Mouse (Mus musculus) forebrain, embryonic 10.5 days (tissue): Measurements from ENCODE around the gene H2afy. TPM values are rescaled to one million over a fixed set of nuclear protein-coding genes. Genes with fewer than 3 reads are reported as not detected.

ENCODE experiments used
- DNase-seq: peaks from one replicate; pipeline ENCODE4 v3.0.0-alpha.2; 2017; ENCODE audit warnings: low spot score; ENCODE audit errors: extremely low spot score
- H3K27ac ChIP-seq: fragments of 300-500 bp; sonication (generic); 2 replicates; pipeline ENCODE4 v1.5.1; 2016; ENCODE audit warnings: mild to moderate bottlenecking
- H3K27me3 ChIP-seq: fragments of 300-500 bp; sonication (generic); 2 replicates; pipeline ENCODE4 v1.6.1; 2016; ENCODE audit warnings: mild to moderate bottlenecking; ENCODE audit not compliant: poor library complexity, severe bottlenecking
- H3K36me3 ChIP-seq: fragments of 300-500 bp; sonication (generic); replicated peaks from 2 replicates; pipeline ENCODE4 v1.6.1; 2016; ENCODE audit warnings: mild to moderate bottlenecking, moderate library complexity
- H3K4me1 ChIP-seq: fragments of 300-500 bp; sonication (generic); 2 replicates; pipeline ENCODE4 v1.6.1; 2016
- H3K4me3 ChIP-seq: fragments of 300-500 bp; sonication (generic); 2 replicates; pipeline ENCODE4 v1.5.1; 2016; ENCODE audit warnings: mild to moderate bottlenecking, moderate library complexity
- H3K9me3 ChIP-seq: fragments of 300-500 bp; sonication (generic); 2 replicates; pipeline ENCODE4 v1.6.1; 2016; ENCODE audit warnings: mild to moderate bottlenecking, moderate library complexity
- WGBS: fragments of 180-500 bp; shearing (Covaris S2); methylation state at CpG from one replicate; pipeline ENCODE4 v1.1.7; 2016; 5-methylcytosine and 5-hydroxymethylcytosine counted together
- polyA plus RNA-seq: library from polyadenylated mRNA; unstranded; fragments of >200 nt; fragmentation: Nextera tagmentation; extraction: Ambion mirVana; gene quantifications from 2 replicates; pipeline ENCODE4 v1.2.1, GENCODE M21; 2016

H2afy gene
- polyA plus RNA-seq = 554 and 558 TPM in 2 replicates

DNA sequence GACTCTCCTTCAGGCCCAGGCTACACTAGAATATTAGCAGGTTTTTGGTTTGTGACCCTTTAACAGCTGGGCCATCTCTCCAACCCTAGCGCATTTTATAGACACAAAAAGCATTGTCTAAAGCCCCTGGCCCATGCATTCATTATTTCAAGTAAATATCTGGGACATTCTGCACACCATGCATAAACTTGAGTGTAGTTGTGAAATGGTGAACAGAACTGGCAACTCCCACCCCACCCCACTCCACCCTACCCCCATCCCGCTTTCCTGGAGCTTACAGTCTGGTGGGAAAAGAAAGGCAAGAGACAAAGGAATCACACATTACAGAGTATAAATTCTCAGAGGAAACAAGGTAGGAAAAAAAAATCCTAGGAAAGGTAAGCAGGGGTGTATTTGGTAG lies at the start of gene H2afy:
Gene H2afy, minus strand, starts transcription at position 162 of the 400 bp plus-strand sequence.
- Histone ChIP-seq H3K4me1 (peaks cover 39% of the 10 kb centered on the region), H3K9me3 (no peaks in the 10 kb centered on the region; the same call in 1 of the 2 replicates), H3K4me3 (peak within 1 kb of the TSS; percentile 100), H3K27me3 (no peaks in the 10 kb centered on the region), H3K36me3 (peaks cover 21% of the 10 kb centered on the region), H3K27ac (peak within 1 kb of the TSS; percentile 99)
- no peak for DNase-seq
- WGBS = 78% methylated on average over 2 of the region's 2 CpGs

DNA sequence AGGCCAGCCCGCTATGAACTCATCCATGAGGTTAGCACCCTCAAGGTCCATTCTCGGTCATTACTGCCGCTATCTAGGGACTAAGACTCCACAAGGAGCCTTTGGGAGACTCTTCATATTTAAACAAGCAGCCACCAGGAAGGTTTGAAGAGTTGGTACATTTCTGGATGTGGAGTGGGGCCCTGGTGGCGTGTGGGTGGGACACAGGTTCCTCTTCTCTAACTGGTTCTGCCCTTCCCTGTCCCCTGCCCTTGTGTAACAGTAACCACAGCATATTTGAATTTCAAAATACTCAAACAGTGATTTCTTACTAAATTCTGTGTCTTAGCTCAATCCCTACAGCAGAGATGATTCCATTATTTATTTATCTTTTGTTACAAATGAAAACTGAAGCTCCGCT lies 47.5 kb upstream of the H2afy start:
- no peak overlapping the region for H3K27ac ChIP-seq
- H3K4me3 ChIP-seq = no peak overlapping the region
- H3K27me3 ChIP-seq = no peaks in the 10 kb centered on the region; the same call in 1 of the 2 replicates
- H3K4me1 ChIP-seq = no peaks in the 10 kb centered on the region
- 90% methylated on average over 5 of the region's 5 CpGs for WGBS
- H3K36me3 ChIP-seq = no peaks in the 10 kb centered on the region
- H3K9me3 ChIP-seq = no peaks in the 10 kb centered on the region
- DNase-seq = no peak

GRCm38 (mm10) chr13:56181424-56181823 lies 45.3 kb upstream of the H2afy start:
- no peak overlapping the region for H3K27ac ChIP-seq
- no peak for DNase-seq
- no peaks in the 10 kb centered on the region; the same call in 1 of the 2 replicates for H3K27me3 ChIP-seq
- no peaks in the 10 kb centered on the region for H3K9me3 ChIP-seq
- no peak overlapping the region for H3K4me3 ChIP-seq
- H3K4me1 ChIP-seq = no peaks in the 10 kb centered on the region
- WGBS = 78% methylated on average over 8 of the region's 8 CpGs
- no peaks in the 10 kb centered on the region for H3K36me3 ChIP-seq

GRCm38 (mm10) chr13:56178416-56179035 lies 42.4 kb upstream of the H2afy start, which contains the start of gene Tifab:
Gene Tifab, minus strand, starts transcription at chr13:56178885.
- H3K9me3 ChIP-seq = no peaks in the 10 kb centered on the region
- H3K36me3 ChIP-seq = no peaks in the 10 kb centered on the region
- H3K4me3 ChIP-seq = no peak within 1 kb of the TSS
- H3K27me3 ChIP-seq = no peaks in the 10 kb centered on the region; the same call in none of the 2 replicates
- peaks cover 3% of the 10 kb centered on the region; the same call in 1 of the 2 replicates for H3K4me1 ChIP-seq
- no peak for DNase-seq
- 90% methylated on average over 16 of the region's 16 CpGs for WGBS
- H3K27ac ChIP-seq = no peak within 1 kb of the TSS

GRCm38 (mm10) chr13:56176310-56176709 lies 40.1 kb upstream of the H2afy start:
- 90% methylated on average over 9 of the region's 9 CpGs for WGBS
- no peak for DNase-seq
- H3K9me3 ChIP-seq = no peaks in the 10 kb centered on the region
- H3K27ac ChIP-seq = 0 out of 2 replicates have a peak overlapping the region, but pooled peaks have one; percentile 26
- H3K36me3 ChIP-seq = no peaks in the 10 kb centered on the region
- H3K4me1 ChIP-seq = peaks cover 3% of the 10 kb centered on the region; the same call in 1 of the 2 replicates
- H3K4me3 ChIP-seq = no peak overlapping the region
- H3K27me3 ChIP-seq = peaks cover 3% of the 10 kb centered on the region

DNA sequence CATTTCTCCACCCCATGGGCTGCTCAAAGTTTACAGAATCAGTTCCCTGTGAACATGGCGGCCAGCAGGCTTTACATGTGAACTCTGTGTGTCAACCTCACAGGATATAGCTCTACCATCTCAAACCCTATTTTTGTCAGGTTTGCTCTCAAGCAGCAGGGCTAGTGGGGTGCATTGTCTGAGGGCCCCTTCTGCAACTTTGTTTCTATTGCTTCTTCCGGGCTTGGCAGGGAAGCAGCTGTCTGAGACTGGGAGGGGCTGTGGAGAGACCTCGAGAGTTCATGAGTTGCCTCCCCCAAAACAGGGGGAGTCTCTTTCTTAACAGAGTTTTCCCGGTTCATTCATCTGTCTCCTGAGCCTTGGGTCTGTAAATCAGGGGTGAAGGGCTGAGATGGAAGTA lies 39.7 kb upstream of the H2afy start:
- Histone ChIP-seq H3K9me3 (no peaks in the 10 kb centered on the region), H3K27me3 (peaks cover 3% of the 10 kb centered on the region), H3K4me3 (no peak overlapping the region), H3K27ac (0 out of 2 replicates have a peak overlapping the region, but pooled peaks have one; percentile 26), H3K4me1 (peaks cover 3% of the 10 kb centered on the region; the same call in 1 of the 2 replicates), H3K36me3 (no peaks in the 10 kb centered on the region)
- DNase-seq = no peak
- 80% methylated on average over 4 of the region's 4 CpGs for WGBS

DNA sequence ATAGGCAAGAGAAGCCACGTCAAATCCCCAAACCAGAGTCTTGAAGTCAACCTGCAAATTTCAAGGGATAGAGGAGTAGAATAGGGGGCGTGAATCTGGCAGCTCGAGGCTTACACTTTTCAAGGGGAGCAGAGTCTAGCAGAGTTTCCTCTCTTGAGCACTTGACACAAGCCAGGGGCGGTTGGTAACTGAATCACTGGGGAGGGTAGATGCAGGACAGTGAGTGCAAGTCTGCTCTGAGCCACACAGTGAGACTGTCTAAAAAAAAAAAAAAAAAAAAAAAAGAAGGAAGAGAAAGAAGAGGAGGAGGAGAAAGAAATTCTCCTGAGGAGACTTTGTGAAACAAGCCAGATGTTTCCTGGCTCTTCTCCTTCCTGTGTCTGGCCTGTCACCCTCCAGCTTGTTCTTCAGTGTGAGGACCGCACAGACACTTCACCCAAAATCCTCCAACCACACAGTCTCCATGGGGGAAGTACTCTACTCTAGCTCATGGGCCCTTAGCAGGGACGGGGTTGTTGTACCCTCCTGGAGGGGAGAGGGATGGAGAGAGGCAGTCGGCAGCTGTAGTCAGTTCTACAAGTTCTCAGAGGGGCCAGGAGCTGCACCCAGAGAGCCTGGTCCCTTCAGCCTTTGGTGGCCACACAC lies 36.9 kb upstream of the H2afy start:
- no peak overlapping the region for H3K4me3 ChIP-seq
- WGBS = 77% methylated on average over 7 of the region's 7 CpGs
- H3K27me3 ChIP-seq = peaks cover 3% of the 10 kb centered on the region
- peak overlapping the region; percentile 13; the same call in 1 of the 2 replicates for H3K27ac ChIP-seq
- DNase-seq = no peak
- H3K4me1 ChIP-seq = peaks cover 12% of the 10 kb centered on the region
- no peaks in the 10 kb centered on the region for H3K9me3 ChIP-seq
- no peaks in the 10 kb centered on the region for H3K36me3 ChIP-seq

GRCm38 (mm10) chr13:56172106-56172505 lies 35.9 kb upstream of the H2afy start:
- H3K4me1 ChIP-seq = peaks cover 18% of the 10 kb centered on the region
- no peaks in the 10 kb centered on the region for H3K9me3 ChIP-seq
- peaks cover 3% of the 10 kb centered on the region for H3K27me3 ChIP-seq
- DNase-seq = no peak
- no peaks in the 10 kb centered on the region for H3K36me3 ChIP-seq
- H3K27ac ChIP-seq = no peak overlapping the region
- 85% methylated on average over 7 of the region's 7 CpGs for WGBS
- H3K4me3 ChIP-seq = no peak overlapping the region

- DNase-seq = no peak
- H3K27ac ChIP-seq = peak overlapping the region; percentile 62
- no peaks in the 10 kb centered on the region for H3K9me3 ChIP-seq
- peaks cover 22% of the 10 kb centered on the region for H3K4me1 ChIP-seq
- peaks cover 3% of the 10 kb centered on the region; the same call in 1 of the 2 replicates for H3K27me3 ChIP-seq
- no peaks in the 10 kb centered on the region for H3K36me3 ChIP-seq
- H3K4me3 ChIP-seq = no peak overlapping the region
- WGBS = 58% methylated on average over 3 of the region's 3 CpGs
These were observed 32.2 kb upstream of the H2afy start for GRCm38 (mm10) chr13:56168403-56168781.

GRCm38 (mm10) chr13:56167446-56168402 lies 31.6 kb upstream of the H2afy start:
- WGBS = 47% methylated on average over 14 of the region's 14 CpGs
- Histone ChIP-seq H3K4me1 (peaks cover 22% of the 10 kb centered on the region), H3K27me3 (no peaks in the 10 kb centered on the region), H3K27ac (peak overlapping the region; percentile 62), H3K9me3 (no peaks in the 10 kb centered on the region), H3K36me3 (no peaks in the 10 kb centered on the region), H3K4me3 (no peak overlapping the region)
- DNase-seq = no peak

DNA sequence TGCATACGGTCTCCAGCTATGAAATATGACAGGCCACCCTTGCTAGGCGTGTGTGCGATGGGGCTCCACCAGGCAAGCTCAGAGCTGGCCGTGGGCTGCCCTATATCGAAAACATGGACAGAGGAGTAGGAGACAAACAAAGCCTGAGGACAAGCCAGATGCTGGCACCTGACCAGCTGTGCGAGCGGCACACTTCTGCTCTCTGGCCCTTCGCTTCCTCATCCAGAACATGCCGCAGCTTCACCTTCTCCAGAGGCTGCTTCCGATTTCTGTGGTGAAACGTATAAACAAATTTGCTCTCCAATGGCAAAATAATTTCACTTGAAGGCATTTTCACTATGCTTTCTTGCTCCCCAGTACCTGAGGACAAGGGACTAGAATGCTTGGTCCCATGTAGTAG lies 29.4 kb upstream of the H2afy start:
- DNase-seq = no peak
- WGBS = 95% methylated on average over 11 of the region's 11 CpGs
- Histone ChIP-seq H3K27me3 (no peaks in the 10 kb centered on the region), H3K9me3 (no peaks in the 10 kb centered on the region), H3K36me3 (no peaks in the 10 kb centered on the region), H3K27ac (no peak overlapping the region), H3K4me3 (no peak overlapping the region), H3K4me1 (peaks cover 23% of the 10 kb centered on the region)

DNA sequence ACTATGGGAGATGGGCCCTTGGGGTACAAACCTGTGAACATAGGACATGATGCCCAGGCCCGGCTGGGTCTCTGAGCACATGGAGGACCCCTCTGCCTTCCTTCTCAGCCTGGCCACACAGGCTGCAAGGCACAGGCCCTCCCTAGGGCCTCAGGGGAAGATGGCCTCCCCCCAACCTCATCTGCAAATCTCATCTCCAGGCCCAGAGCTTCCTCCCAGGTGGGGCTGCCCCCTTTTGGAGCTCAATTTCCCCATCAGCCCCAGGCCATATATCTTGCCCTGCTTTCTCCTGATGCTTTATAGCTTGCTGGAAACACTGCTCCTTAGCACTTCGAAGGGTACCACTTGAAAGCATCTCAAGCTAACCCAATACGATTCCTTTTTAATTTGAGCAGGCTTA lies 28.2 kb upstream of the H2afy start:
- 87% methylated on average over 3 of the region's 3 CpGs for WGBS
- no peak overlapping the region for H3K4me3 ChIP-seq
- no peak for DNase-seq
- no peaks in the 10 kb centered on the region for H3K36me3 ChIP-seq
- H3K4me1 ChIP-seq = peaks cover 35% of the 10 kb centered on the region
- no peaks in the 10 kb centered on the region for H3K9me3 ChIP-seq
- no peaks in the 10 kb centered on the region for H3K27me3 ChIP-seq
- 0 out of 2 replicates have a peak overlapping the region, but pooled peaks have one; percentile 1 for H3K27ac ChIP-seq
